Mouse (Mus musculus): ENCODE measurements around the gene Cyp2d9. TPM values are rescaled to one million over a fixed set of nuclear protein-coding genes. Genes with fewer than 3 reads are reported as not detected.
"Not testable (repeated sequence)": the region's sequence is repeated elsewhere in the genome, so short reads cannot be mapped to it uniquely, and the experiment has no call there.

Gene Cyp2d9
- total RNA-seq, 1 experiment from 2014 or later, result not detected

- ATAC-seq (replicated peaks; ENCODE audit: low read depth, poor library complexity, severe bottlenecking), result no peak
Measured at GRCm38 (mm10) chr15:82443658-82444057, 10.4 kb downstream of the Cyp2d9 start.

GRCm38 (mm10) chr15:82445196-82445595 is 12.0 kb downstream of the Cyp2d9 start:
- ATAC-seq (replicated peaks; ENCODE audit: low read depth, poor library complexity, severe bottlenecking), result no peak

GRCm38 (mm10) chr15:82450045-82450444 is 16.8 kb downstream of the Cyp2d9 start:
- ATAC-seq (replicated peaks; ENCODE audit: low read depth, poor library complexity, severe bottlenecking), result not testable (repeated sequence)

- not testable (repeated sequence) for ATAC-seq (replicated peaks; ENCODE audit: low read depth, poor library complexity, severe bottlenecking)
Measured at GRCm38 (mm10) chr15:82452133-82452532, 18.9 kb downstream of the Cyp2d9 start.

- ATAC-seq (replicated peaks; ENCODE audit: low read depth, poor library complexity, severe bottlenecking), result not testable (repeated sequence)
Measured at GRCm38 (mm10) chr15:82453501-82453900, 20.3 kb downstream of the Cyp2d9 start.

- not testable (repeated sequence) for ATAC-seq (replicated peaks; ENCODE audit: low read depth, poor library complexity, severe bottlenecking)
Measured at GRCm38 (mm10) chr15:82456086-82456790, 23.0 kb downstream of the Cyp2d9 start.

GRCm38 (mm10) chr15:82457064-82458021 is 24.1 kb downstream of the Cyp2d9 start:
- no peak for ATAC-seq (replicated peaks; ENCODE audit: low read depth, poor library complexity, severe bottlenecking)

GRCm38 (mm10) chr15:82459266-82459665 is 26.0 kb downstream of the Cyp2d9 start:
- not testable (repeated sequence) for ATAC-seq (replicated peaks; ENCODE audit: low read depth, poor library complexity, severe bottlenecking)

- ATAC-seq (replicated peaks; ENCODE audit: low read depth, poor library complexity, severe bottlenecking), result no peak
Measured at GRCm38 (mm10) chr15:82464701-82465100, 31.5 kb downstream of the Cyp2d9 start.

- ATAC-seq (replicated peaks; ENCODE audit: low read depth, poor library complexity, severe bottlenecking), result not testable (repeated sequence)
Measured at GRCm38 (mm10) chr15:82494273-82494672, 61.0 kb downstream of the Cyp2d9 start.

Other genes with a start within 250 kb of the Cyp2d9 start
- 3.1 and 4.8 TPM in 2 replicates for gene Shisa8, start 220.6 kb upstream of the Cyp2d9 start, total RNA-seq (2017)
- 2.7 and 5.9 TPM in 2 replicates for gene Tnfrsf13c, start 209.1 kb upstream of the Cyp2d9 start, total RNA-seq (2017)
- 19.4 and 30.6 TPM in 2 replicates for gene Cenpm, start 188.7 kb upstream of the Cyp2d9 start, total RNA-seq (2017)
- gene 1500009C09Rik, start 181.0 kb upstream of the Cyp2d9 start, total RNA-seq (2017), result not detected in 2 replicates
- gene Sept3, start 158.5 kb upstream of the Cyp2d9 start, total RNA-seq (2017), result 0.23 and 0.44 TPM in 2 replicates
- gene Wbp2nl, start 134.5 kb upstream of the Cyp2d9 start, total RNA-seq (2017), result not detected in 2 replicates
- 19.2 and 32.4 TPM in 2 replicates for gene Naga, start 94.5 kb upstream of the Cyp2d9 start, total RNA-seq (2017)
- gene Pheta2, start 94.5 kb upstream of the Cyp2d9 start, total RNA-seq (2017), result 13.1 and 15.5 TPM in 2 replicates
- gene Smdt1, start 94.5 kb upstream of the Cyp2d9 start, total RNA-seq (2017), result 43.6 and 67.9 TPM in 2 replicates
- 126 and 144 TPM in 2 replicates for gene Ndufa6, start 79.1 kb upstream of the Cyp2d9 start, total RNA-seq (2017)
- 0.64 TPM in 1 of 2 replicates, not detected in the other for gene Cyp2d22, start 53.2 kb upstream of the Cyp2d9 start, total RNA-seq (2017)
- not detected in 2 replicates for gene Cyp2d11, start 39.4 kb upstream of the Cyp2d9 start, total RNA-seq (2017)
- not detected in 2 replicates for gene Cyp2d10, start 26.2 kb upstream of the Cyp2d9 start, total RNA-seq (2017)
- gene Cyp2d12, start 121.6 kb downstream of the Cyp2d9 start, total RNA-seq (2017), result not detected in 2 replicates
- gene Cyp2d34, start 187.5 kb downstream of the Cyp2d9 start, total RNA-seq (2017), result not detected in 2 replicates

Measured in common myeloid progenitor, adult 5-6 weeks (primary cell).